Mouse (Mus musculus) kidney, postnatal 36 days (tissue): Measurements from ENCODE around the gene Robo1.

Experiments used
- DNase-seq, 2 experiments: peaks; one replicate each; pipeline ENCODE4 v3.0.0; 2021 to 2022; ENCODE audit warnings: mixed read lengths in 2 of 2

Gene Robo1

GRCm38 (mm10) chr16:73011313-73011712 lies 703.2 kb downstream of the Robo1 start:
- DNase-seq, result no peak

- DNase-seq, result no peak
Observed at GRCm38 (mm10) chr16:73012926-73013325, 704.8 kb downstream of the Robo1 start.

DNA sequence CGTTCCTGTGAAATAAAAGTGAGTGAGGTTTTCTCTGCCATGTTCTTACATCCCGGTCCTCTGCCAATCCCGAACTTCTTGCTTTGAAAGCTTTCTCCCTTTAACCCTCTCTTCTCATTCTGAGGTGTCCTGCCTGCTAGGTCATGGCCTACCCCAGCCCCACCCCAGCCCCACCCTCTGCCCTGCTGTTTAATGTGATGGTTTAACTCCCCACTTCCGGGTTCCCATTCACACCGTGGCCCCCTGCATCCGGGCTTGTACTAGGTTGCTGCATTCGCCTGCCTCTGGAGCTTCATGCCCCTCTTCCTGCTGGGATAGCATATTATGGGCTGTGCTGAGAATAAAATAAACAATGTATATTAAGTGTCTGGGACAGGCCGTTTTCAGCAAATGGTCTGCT lies 706.4 kb downstream of the Robo1 start:
- no peak for DNase-seq

GRCm38 (mm10) chr16:73015976-73016375 lies 707.9 kb downstream of the Robo1 start:
- no peak for DNase-seq

GRCm38 (mm10) chr16:73016801-73017200 lies 708.7 kb downstream of the Robo1 start:
- DNase-seq, result no peak

- no peak for DNase-seq
Observed at GRCm38 (mm10) chr16:73024326-73024725, 716.2 kb downstream of the Robo1 start.

GRCm38 (mm10) chr16:73027692-73028091 lies 719.6 kb downstream of the Robo1 start:
- DNase-seq, result no peak

DNA sequence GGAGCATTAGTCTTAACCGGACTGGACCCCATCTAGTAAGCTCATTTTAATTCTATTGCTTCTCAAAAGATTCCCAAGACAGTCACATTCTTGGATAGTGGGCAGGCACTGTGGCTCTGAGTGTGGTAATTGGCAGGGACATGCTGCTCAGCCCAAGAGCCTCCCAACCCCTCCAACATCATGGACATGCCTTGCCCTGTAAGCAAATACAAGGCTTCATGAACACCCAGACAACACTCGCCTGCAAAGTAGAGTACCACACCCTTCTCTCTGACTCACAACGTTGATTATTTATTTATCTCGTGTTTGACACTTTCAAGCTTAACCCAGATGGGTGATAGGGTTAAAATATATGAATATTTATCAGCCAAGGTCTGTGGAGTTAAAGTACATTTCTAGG lies 722.9 kb downstream of the Robo1 start:
- DNase-seq, result no peak

DNA sequence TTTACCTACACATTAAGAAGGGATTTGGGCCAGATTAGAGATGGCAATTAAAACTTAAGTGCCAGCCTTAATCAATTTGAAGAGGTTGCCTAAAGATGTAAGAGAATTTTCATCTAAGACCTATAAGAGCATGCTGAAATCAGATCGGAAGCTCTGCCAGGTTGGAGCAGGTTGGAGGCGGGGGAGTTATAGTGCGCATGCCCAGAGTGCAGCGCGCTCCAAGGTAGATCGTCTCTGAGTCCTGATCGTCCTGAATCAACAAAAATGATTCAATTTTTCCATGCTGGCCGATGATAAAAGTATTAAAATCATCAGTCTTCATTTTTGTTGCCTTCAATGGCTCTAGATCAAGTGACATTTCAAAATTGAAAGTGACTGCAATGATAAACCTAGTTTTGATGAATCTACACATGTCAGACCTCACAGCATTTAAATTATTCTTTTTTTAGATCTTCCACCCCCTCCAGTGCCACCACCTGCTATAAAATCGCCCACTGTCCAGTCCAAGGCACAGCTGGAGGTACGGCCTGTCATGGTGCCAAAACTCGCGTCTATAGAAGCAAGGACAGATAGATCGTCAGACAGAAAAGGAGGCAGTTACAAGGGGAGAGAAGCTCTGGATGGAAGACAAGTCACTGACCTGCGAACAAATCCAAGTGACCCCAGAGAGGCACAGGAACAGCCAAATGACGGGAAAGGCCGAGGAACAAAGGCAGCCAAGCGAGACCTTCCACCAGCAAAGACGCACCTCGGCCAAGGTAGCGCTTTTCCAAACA lies 727.3 kb downstream of the Robo1 start:
- DNase-seq, result peak in 1 of 2 experiments; percentile 18

- DNase-seq, result no peak
Observed at GRCm38 (mm10) chr16:73038552-73038951, 730.4 kb downstream of the Robo1 start.

GRCm38 (mm10) chr16:73062461-73062860 lies 754.4 kb downstream of the Robo1 start:
- no peak for DNase-seq

GRCm38 (mm10) chr16:73067782-73068181 lies 759.7 kb downstream of the Robo1 start:
- DNase-seq, result peak; percentile 39 to 51

- no peak for DNase-seq
Observed at GRCm38 (mm10) chr16:73072047-73072446, 763.9 kb downstream of the Robo1 start.

- DNase-seq, result no peak
Observed at GRCm38 (mm10) chr16:73072883-73073282, 764.8 kb downstream of the Robo1 start.

DNA sequence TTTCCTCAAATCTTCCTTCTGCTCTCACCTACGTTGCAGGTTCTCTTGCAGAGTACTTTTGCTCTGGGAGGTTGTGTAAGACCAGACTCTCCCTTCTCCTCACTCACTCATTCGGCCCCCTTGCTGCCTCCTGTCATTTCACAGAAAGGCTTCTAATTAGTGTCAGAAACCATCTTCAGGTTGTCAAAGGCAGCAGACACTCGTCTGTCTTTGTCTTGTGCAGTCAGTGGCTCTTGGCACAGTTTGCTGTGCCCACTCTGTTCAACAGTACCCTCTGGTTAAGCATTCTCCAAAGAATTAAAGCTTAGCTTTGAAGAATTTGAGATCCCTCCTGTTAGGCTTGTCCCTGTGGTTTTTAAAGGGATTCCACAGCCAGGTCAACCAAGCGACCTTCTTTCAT lies 774.3 kb downstream of the Robo1 start:
- DNase-seq, result no peak

GRCm38 (mm10) chr16:73083077-73083476 lies 775.0 kb downstream of the Robo1 start:
- DNase-seq, result no peak
